Mouse (Mus musculus) lung, postnatal 0 days (tissue): ENCODE data around the gene Ddr1.

Source experiments
- CTCF ChIP-seq: IDR thresholded peaks from 2 replicates; pipeline ENCODE4 v1.5.1; 2016; ENCODE audit warnings: antibody characterized with exemption, mild to moderate bottlenecking
- EP300 ChIP-seq: IDR thresholded peaks from 2 replicates; pipeline ENCODE4 v1.6.1; 2016; ENCODE audit warnings: antibody characterized with exemption, mild to moderate bottlenecking, control low read depth

- no peak for TF ChIP-seq CTCF
- no peak for TF ChIP-seq EP300
These were observed 3.5 kb upstream of the Ddr1 start for GRCm38 (mm10) chr17:35707929-35708328.
